Mouse (Mus musculus): ENCODE data around the gene Pkd1.

Pkd1 gene

DNA sequence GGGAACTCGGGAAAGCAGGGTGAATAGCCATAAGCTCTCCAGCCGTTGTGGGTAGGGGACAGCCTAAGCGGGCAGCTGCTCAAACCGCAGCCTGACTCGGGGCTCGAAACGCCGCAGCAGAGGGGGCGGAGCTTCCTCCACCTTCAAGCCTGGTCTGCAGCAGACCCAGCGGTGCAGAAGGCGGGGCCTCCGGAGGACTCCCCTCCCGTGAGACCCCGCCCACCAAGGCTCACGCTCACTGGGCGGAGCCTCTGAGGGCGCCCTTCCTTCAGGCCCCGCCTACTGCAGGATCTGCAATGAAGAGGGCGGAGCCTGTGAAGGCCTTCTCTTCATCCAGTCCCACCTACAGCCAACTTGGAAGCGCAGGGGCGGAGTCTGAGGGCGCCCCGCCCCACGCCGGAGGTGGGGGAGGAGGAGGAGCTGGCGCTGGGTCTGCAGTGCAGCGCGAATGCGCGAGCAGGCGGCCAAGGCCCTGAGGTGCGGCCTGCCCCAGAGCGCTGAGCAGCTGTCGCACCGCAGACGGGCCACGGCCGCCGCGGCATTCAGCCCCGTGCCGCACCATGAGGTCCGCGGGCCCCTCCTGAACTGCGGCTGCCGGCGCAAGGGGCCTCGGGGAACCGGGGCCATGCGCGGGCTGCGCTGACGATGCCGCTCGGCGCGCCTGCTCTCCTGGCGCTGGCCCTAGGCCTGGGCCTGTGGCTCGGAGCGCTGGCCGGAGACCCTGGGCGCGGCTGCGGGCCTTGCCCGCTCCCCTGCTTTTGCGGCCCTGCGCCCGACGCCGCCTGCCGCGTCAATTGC, at the start of gene Pkd1:
Gene Pkd1 (plus strand): TSS at position 217 of the 798 bp plus-strand sequence.
- peak; percentile 100 for DNase-seq (ENCODE audit: low spot score)

DNA sequence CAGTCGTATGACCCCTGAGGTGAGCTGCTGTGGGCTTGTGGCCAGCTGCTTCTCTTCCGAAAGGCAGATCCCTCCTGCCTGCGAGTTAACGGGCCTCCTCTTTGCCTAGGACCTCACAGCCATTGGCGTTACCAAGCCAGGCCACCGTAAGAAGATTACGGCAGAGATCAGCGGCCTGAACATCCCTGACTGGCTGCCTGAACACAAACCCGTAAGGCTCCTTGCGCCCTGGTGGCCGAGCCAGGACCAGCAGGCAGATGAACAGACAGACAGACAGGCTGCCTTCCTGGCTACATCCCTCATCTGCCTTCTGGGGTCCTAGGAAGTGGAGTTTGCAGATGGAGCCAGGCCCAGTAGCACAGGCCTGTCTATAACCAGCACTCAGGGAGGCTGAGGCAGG, 47.4 kb upstream of the Pkd1 start:
- DNase-seq (ENCODE audit: low spot score): no peak

- DNase-seq (ENCODE audit: low spot score): no peak
Observed at GRCm38 (mm10) chr17:24504085-24504484, 45.5 kb upstream of the Pkd1 start.

GRCm38 (mm10) chr17:24505286-24505955, 44.2 kb upstream of the Pkd1 start:
- DNase-seq (ENCODE audit: low spot score): no peak

DNA sequence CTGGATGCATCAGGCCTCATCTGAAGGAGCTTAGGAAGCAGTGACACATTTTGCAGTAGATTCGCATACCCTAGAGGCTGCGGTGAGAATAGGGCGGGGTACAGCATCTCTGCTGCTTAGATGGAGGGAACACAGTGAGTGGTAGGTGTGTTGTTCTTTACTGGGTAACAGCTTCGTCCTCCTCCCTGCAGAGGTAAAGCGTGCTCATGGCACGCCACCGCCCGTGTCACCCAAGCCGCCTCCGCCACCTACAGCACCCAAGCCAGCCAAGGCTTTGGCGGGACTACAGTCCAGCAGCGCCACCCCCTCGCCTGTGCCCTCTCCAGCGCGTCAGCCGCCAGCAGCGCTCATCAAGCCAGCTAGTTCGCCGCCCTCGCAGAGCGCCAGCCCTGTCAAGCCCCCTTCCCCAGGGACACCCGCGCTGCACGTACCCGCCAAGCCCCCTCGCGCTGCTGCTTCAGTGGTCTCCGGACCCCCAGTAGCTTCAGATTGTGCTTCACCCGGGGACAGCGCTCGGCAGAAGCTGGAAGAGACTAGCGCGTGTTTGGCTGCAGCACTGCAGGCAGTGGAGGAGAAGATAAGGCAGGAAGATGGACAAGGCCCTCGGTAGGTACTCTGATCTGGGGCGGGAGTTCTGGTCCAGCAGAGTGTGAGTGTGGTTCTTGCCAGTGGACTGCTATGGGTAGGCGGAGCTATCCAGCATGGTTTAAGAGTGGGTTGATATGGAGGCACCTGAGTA, 43.1 kb upstream of the Pkd1 start:
- no peak for DNase-seq (ENCODE audit: low spot score)

DNA sequence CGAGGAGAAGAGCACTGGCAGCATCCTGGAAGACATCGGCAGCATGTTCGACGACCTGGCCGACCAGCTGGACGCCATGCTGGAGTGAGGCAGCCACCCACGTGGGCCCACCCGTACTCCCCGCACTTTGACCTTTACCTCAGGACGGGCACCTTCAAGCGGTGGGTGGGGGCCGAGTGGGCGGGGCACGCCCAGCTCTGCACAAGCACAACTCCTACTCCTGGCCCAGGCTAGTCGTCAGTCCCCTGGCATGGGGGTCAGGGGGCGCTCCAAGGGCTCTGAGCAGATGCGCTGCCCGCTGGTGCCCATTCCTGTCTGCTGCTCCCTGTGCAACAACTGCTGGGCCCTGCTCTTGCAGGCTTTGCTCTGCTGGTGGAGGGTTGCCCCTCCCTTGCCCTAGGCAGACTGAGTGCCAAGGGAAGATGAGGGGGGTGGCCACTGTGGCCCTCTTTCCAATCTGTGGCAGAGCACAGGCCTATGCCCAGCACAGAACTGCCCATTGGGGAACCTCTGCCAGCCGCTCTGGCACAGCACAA, 42.4 kb upstream of the Pkd1 start:
- no peak for DNase-seq (ENCODE audit: low spot score)

DNA sequence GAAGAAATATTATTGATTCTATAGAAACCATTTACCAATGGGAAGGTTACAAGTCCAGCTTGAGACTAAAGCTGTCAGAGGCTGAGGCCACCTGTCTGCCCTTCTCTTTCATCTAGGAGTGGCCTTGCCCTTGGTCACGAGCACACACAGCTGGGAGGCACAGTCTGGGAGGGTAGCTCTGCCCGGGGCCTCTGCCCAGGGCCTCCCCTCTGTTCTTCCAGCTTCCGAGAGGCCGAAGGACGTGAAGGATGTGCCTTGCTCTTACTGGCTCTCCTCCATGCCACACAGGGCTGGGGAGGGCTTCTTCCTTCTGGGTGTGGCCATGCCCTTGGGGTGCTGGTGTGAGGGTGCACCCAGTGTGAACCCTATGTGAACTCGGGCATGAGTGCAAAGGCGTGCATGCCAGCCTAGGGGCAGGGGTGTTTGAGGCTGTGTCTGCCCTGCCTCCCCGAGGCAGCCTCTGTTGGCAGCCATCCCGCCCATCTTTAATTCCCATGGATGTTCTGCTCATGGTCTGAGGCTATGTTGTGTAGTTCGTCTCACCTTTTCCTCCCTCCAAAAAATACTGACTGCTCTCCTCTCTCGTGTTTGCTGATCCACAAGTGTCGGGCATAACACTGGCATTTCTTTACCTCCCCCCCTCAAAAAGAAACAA, 41.7 kb upstream of the Pkd1 start:
- DNase-seq (ENCODE audit: low spot score): no peak

GRCm38 (mm10) chr17:24513609-24514008, 36.0 kb upstream of the Pkd1 start:
- no peak for DNase-seq (ENCODE audit: low spot score)

DNA sequence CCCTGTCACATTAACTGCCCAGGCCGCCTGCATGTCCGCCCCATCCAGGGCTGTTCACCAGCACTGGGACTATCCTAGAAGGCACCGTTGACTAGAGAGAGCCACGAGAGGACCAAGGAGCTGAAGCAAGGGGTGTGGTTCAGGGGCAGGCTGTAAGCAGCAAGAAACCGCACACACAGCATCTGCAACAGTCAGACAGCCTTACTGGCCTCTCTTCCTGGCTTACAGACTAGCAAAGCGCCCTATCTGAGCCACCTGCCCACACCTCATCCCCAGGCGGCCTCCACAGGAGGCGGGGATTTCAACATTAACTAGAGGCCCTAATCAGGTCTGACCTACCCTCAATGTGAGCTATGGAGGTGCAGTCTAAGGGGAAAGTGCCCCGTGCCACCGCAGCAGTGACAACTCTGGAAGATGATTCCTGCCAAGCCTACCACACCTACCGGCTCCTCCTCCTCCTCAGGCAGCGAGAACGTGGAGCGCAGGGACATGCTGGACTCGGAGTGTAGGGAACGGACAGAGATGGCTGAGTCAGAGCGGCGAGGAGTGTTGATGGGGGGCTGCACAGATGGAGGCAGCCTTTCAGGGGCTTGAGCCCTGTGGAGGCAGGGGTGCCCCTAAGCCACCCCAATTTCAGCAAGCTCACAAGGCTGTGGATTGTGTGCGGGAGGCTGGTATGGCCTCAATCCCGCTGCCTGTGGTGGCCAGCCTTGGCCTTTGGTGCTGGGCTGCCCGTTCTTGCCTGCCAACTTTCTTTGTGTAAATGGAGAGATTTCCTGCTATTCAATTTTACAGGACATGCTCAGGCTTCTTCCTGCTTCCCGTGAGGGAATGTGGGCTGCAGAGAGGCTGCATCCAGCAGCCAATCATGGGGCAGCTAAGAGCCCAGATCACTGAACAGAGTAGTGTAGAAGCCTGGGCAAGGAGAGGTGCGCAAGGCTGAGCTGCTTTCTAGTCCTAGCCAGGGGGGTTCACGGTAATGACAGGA, 35.1 kb upstream of the Pkd1 start:
- DNase-seq (ENCODE audit: low spot score): no peak

- DNase-seq (ENCODE audit: low spot score): no peak
Observed at GRCm38 (mm10) chr17:24520450-24520849, 29.2 kb upstream of the Pkd1 start.

DNA sequence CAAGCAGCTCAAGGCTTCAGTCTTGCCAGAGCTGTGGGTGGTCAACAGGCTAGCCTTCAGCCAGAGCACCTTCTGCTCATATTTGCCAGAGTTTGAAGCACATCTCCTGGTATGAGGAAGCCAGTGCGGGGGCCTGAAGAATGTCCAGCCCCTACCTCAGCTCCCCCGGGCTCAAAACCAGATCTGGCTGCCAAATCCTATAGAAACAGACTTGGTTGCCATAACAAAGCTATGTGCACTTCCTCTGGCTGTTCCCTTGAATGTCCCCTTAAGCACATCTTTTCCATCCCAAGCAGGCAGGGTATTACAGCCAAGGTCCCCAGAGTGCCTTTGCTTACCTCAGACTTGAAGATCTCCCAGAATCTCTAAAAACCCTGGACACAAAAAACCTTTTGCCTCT, 24.9 kb upstream of the Pkd1 start:
- DNase-seq (ENCODE audit: low spot score): no peak

DNA sequence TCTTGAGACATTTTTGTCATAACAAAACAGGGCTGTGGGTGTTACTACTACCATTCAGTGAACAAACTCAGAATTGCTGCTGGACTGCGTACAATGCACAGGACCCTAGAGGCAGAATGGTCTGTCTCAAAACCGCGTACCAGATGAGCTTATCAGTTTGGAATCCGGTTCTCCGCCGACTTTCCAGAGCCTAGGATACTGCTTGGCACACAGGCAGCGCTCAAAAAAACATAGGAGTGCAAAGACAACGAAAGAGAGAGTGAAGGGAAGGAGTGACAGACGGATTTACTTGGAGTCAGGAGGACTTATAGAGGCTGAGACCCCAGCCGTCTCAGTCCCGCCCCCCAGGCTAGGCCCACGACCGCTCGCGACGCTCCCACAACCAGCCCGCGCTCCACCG, 22.3 kb upstream of the Pkd1 start:
- DNase-seq (ENCODE audit: low spot score): no peak

GRCm38 (mm10) chr17:24527723-24528559, 21.7 kb upstream of the Pkd1 start, which contains the start of gene Traf7:
Gene Traf7 (minus strand): TSS chr17:24527938.
- peak; percentile 99 for DNase-seq (ENCODE audit: low spot score)

DNA sequence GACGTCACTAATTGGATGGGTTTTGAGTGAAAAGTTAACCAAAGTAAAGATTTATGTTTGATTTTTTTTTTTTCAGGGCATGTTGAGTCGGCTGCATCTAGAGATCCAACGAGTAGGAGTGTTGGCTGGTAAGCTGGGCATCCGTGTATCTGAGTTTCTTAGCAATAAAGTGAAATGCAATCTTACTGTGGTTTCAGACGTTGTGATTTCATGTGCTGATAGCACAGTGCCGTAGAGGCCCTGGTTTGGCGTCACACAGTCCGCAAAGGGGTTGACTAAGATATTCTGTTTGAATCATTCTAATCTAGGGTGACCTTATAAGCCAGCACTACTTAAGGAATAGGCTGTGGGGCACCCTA, 21.1 kb upstream of the Pkd1 start:
- DNase-seq (ENCODE audit: low spot score): no peak

GRCm38 (mm10) chr17:24529007-24529451, 20.6 kb upstream of the Pkd1 start:
- peak; percentile 73 for DNase-seq (ENCODE audit: low spot score)

- DNase-seq (ENCODE audit: low spot score): no peak
Observed at GRCm38 (mm10) chr17:24529883-24530282, 19.8 kb upstream of the Pkd1 start.

GRCm38 (mm10) chr17:24530361-24531050, 19.1 kb upstream of the Pkd1 start:
- no peak for DNase-seq (ENCODE audit: low spot score)

DNA sequence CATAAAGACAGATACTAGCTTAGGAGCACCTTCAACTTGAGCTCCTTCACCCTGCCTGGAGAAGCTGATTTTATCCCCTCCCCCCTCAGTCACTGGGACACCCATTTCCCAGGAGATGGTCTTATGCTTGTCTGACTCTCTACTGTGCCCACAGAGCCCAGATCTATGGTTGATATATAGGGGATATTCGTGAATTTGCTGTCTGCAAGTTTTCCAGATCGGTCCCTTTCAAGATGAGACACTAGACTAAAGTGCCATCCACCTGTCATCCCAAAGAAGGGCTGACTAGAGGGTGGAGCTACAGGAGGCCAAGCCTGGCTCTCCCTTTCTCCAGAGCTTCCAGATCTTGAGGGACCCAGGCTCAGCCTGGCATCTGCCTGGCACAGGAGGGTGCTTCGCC, 18.6 kb upstream of the Pkd1 start:
- DNase-seq (ENCODE audit: low spot score): no peak

DNA sequence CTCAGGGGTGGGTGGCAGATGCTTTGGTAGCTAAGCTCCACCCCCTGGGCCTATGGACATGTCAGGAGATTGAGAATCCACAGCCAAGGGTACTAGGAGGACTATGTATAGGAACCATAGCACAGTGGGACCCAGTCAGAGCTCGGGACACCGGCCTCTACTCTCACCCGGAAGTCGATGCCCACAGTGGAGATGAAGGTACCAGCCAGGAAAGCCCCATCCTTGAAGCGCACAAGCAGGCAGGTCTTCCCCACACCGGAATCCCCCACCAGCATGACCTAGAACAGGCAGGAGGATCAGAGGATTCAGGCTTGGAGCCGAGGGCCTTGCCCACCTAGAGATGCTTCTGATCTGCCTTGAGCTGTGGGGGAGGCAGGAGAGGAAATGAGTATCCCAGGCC, 17.6 kb upstream of the Pkd1 start:
- DNase-seq (ENCODE audit: low spot score): no peak
